Mouse (Mus musculus): ENCODE measurements around the gene Asf1b. TPM values are rescaled to one million over a fixed set of nuclear protein-coding genes. Genes with fewer than 3 reads are reported as not detected.

Asf1b gene
- polyA plus RNA-seq, 1 experiment from 2014 or later: 16.6 TPM

DNA sequence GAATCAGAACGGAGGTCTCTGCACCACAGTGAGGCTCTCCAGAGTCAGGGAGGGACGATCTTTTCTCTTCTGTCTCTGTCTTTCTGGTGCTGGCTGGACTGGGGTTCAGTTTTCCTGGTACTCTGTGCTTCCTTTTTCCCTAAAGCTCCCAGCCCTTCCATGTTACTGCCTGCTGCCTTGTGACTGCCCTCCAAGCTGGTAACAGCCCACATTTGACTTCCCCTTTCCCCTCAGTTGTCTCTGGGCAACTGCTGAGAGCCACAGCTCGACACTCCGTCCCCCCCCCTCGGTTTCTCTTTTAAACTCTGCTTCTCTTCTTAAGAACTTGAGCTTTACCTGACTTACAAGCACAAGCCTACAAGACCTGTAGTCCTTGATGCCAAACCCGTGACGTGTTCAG is 33.9 kb downstream of the Asf1b start:
- Histone ChIP-seq H3K4me1 (replicated peaks; ENCODE audit: control insufficient read depth, insufficient read depth) (no peaks in the 10 kb centered on the region), H3K9me3 (ENCODE audit: control insufficient read depth, low read length) (no peaks in the 10 kb centered on the region), H3K36me3 (ENCODE audit: control insufficient read depth, insufficient read depth, low read length) (peaks cover 17% of the 10 kb centered on the region), H3K4me2 (replicated peaks; ENCODE audit: low read depth) (no peak overlapping the region), H3K27me3 (ENCODE audit: control insufficient read depth, insufficient read depth, low read length) (no peaks in the 10 kb centered on the region), H3K4me3 (ENCODE audit: low read depth, low read length) (no peak overlapping the region), H3K27ac (replicated peaks) (no peak overlapping the region), H3K9ac (ENCODE audit: low read length) (no peak overlapping the region)
- DNase-seq (ENCODE audit: low spot score) (no peak), ATAC-seq (ENCODE audit: low FRiP score, low TSS enrichment) (no peak)
- WGBS: 79% methylated on average over 7 of the region's 7 CpGs
- TF ChIP-seq EP300 (optimal IDR thresholded peaks at IDR 0.05) (no peak), CTCF (IDR thresholded peaks at IDR 0.05; ENCODE audit: low read depth) (no peak)

DNA sequence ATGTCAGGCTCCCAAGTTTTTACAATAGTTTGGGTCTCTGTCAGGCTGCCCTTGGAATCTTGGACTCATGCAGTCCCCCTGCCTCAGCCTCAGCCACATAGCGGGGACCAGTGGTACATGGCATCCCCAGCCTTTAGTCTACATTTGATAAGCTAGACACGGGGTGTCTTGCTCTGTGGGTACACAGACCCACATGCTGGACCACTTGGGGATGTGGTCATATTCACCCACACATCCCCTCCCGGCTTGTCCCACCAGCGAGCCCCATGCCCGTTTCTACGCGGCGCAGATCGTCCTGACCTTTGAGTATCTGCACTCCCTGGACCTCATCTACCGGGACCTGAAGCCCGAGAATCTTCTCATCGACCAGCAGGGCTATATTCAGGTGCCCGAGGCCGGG is 34.9 kb downstream of the Asf1b start:
- TF ChIP-seq CTCF (IDR thresholded peaks at IDR 0.05; ENCODE audit: low read depth) (no peak), EP300 (optimal IDR thresholded peaks at IDR 0.05) (no peak)
- Histone ChIP-seq H3K27ac (replicated peaks) (no peak overlapping the region), H3K4me2 (replicated peaks; ENCODE audit: low read depth) (no peak overlapping the region), H3K27me3 (ENCODE audit: control insufficient read depth, insufficient read depth, low read length) (no peaks in the 10 kb centered on the region), H3K9me3 (ENCODE audit: control insufficient read depth, low read length) (no peaks in the 10 kb centered on the region), H3K9ac (ENCODE audit: low read length) (no peak overlapping the region), H3K4me1 (replicated peaks; ENCODE audit: control insufficient read depth, insufficient read depth) (no peaks in the 10 kb centered on the region), H3K4me3 (ENCODE audit: low read depth, low read length) (no peak overlapping the region), H3K36me3 (ENCODE audit: control insufficient read depth, insufficient read depth, low read length) (peaks cover 19% of the 10 kb centered on the region)
- 96% methylated on average over 14 of the region's 14 CpGs for WGBS
- DNase-seq (ENCODE audit: low spot score): no peak
- ATAC-seq (ENCODE audit: low FRiP score, low TSS enrichment): no peak

DNA sequence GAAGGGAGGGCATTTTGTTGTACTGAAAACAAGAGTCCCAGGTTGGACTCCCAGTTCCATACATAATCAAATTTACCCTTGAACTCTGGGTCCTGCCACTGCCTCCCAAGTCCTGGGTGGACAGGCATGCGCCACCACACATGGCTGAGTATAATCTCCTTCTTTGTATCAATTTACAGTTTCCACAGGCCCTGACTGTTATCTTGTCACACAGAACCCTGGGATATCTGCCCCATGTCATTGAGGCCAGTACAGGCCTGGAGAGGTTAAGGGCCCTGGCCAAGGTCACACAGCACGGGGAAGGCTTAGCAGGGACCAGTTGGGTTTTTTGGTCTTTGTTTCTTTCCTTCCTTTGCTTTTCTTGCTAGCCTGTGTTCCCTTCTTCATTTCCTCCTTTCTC is 37.2 kb downstream of the Asf1b start:
- DNase-seq (ENCODE audit: low spot score): no peak
- no peaks in the 10 kb centered on the region for H3K27me3 ChIP-seq (ENCODE audit: control insufficient read depth, insufficient read depth, low read length)
- H3K9me3 ChIP-seq (ENCODE audit: control insufficient read depth, low read length): no peaks in the 10 kb centered on the region
- TF ChIP-seq EP300 (optimal IDR thresholded peaks at IDR 0.05) (no peak), CTCF (IDR thresholded peaks at IDR 0.05; ENCODE audit: low read depth) (no peak)
- no peak for ATAC-seq (ENCODE audit: low FRiP score, low TSS enrichment)
- H3K27ac ChIP-seq (replicated peaks): no peak overlapping the region
- 88% methylated on average over 2 of the region's 2 CpGs for WGBS
- H3K4me2 ChIP-seq (replicated peaks; ENCODE audit: low read depth): no peak overlapping the region
- H3K4me1 ChIP-seq (replicated peaks; ENCODE audit: control insufficient read depth, insufficient read depth): no peaks in the 10 kb centered on the region
- H3K4me3 ChIP-seq (ENCODE audit: low read depth, low read length): no peak overlapping the region
- H3K36me3 ChIP-seq (ENCODE audit: control insufficient read depth, insufficient read depth, low read length): peaks cover 13% of the 10 kb centered on the region
- H3K9ac ChIP-seq (ENCODE audit: low read length): no peak overlapping the region

DNA sequence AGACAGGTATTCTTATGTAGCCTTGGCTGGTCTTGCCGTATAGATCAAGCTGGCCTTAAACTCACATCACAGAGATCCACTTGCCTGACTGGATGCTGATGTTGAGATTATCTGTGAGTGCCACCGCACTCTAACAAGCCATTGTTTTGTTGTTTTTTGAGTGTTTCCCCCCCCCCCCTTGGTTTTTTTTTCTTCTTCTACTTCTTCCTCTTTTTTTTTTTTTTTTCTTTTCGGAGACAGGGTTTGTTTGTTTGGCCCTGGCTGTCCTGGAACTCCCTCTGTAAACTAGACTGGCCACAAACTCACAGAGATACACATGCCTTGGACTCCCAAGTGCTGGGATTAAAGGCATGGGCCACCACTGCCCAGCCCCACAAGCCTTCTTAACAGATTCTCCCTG is 38.7 kb downstream of the Asf1b start:
- no peak overlapping the region for H3K4me3 ChIP-seq (ENCODE audit: low read depth, low read length)
- TF ChIP-seq EP300 (optimal IDR thresholded peaks at IDR 0.05) (no peak), CTCF (IDR thresholded peaks at IDR 0.05; ENCODE audit: low read depth) (no peak)
- 72% methylated on average over 3 of the region's 3 CpGs for WGBS
- peaks cover 8% of the 10 kb centered on the region for H3K36me3 ChIP-seq (ENCODE audit: control insufficient read depth, insufficient read depth, low read length)
- H3K9me3 ChIP-seq (ENCODE audit: control insufficient read depth, low read length): no peaks in the 10 kb centered on the region
- no peak overlapping the region for H3K27ac ChIP-seq (replicated peaks)
- no peak overlapping the region for H3K9ac ChIP-seq (ENCODE audit: low read length)
- ATAC-seq (ENCODE audit: low FRiP score, low TSS enrichment) (no peak), DNase-seq (ENCODE audit: low spot score) (no peak)
- no peak overlapping the region for H3K4me2 ChIP-seq (replicated peaks; ENCODE audit: low read depth)
- H3K27me3 ChIP-seq (ENCODE audit: control insufficient read depth, insufficient read depth, low read length): no peaks in the 10 kb centered on the region
- peaks cover 4% of the 10 kb centered on the region for H3K4me1 ChIP-seq (replicated peaks; ENCODE audit: control insufficient read depth, insufficient read depth)

DNA sequence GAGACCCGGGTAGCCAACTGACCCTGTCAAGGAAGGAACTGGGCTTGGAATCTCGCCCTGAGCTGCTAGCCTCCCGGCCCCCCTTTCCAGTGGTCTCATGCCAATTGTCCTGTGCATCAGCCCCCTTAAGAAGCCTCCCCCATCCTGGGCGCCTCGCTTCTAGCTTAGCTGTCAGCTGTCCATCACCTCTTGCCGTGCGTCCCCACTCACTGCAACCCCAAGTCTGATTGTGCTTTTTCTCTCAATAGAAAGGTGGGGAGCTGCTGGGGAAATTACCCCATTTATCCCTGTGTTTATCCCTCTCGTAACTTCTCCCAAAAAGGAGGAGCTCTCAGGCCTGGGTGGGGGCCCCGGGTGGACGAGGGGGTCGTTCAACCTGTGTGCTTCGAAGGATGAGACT is 40.7 kb downstream of the Asf1b start:
- 32% methylated on average over 12 of the region's 12 CpGs for WGBS
- peak overlapping the region; percentile 92; the same call in 1 of the 2 replicates for H3K27ac ChIP-seq (replicated peaks)
- H3K36me3 ChIP-seq (ENCODE audit: control insufficient read depth, insufficient read depth, low read length): peaks cover 7% of the 10 kb centered on the region
- DNase-seq (ENCODE audit: low spot score) (no peak), ATAC-seq (ENCODE audit: low FRiP score, low TSS enrichment) (no peak)
- peaks cover 10% of the 10 kb centered on the region for H3K4me1 ChIP-seq (replicated peaks; ENCODE audit: control insufficient read depth, insufficient read depth)
- no peaks in the 10 kb centered on the region for H3K27me3 ChIP-seq (ENCODE audit: control insufficient read depth, insufficient read depth, low read length)
- no peaks in the 10 kb centered on the region for H3K9me3 ChIP-seq (ENCODE audit: control insufficient read depth, low read length)
- no peak overlapping the region for H3K4me3 ChIP-seq (ENCODE audit: low read depth, low read length)
- H3K9ac ChIP-seq (ENCODE audit: low read length): no peak overlapping the region
- no peak for TF ChIP-seq CTCF (IDR thresholded peaks at IDR 0.05; ENCODE audit: low read depth)
- TF ChIP-seq EP300 (optimal IDR thresholded peaks at IDR 0.05): no peak
- peak overlapping the region; percentile 92 for H3K4me2 ChIP-seq (replicated peaks; ENCODE audit: low read depth)

DNA sequence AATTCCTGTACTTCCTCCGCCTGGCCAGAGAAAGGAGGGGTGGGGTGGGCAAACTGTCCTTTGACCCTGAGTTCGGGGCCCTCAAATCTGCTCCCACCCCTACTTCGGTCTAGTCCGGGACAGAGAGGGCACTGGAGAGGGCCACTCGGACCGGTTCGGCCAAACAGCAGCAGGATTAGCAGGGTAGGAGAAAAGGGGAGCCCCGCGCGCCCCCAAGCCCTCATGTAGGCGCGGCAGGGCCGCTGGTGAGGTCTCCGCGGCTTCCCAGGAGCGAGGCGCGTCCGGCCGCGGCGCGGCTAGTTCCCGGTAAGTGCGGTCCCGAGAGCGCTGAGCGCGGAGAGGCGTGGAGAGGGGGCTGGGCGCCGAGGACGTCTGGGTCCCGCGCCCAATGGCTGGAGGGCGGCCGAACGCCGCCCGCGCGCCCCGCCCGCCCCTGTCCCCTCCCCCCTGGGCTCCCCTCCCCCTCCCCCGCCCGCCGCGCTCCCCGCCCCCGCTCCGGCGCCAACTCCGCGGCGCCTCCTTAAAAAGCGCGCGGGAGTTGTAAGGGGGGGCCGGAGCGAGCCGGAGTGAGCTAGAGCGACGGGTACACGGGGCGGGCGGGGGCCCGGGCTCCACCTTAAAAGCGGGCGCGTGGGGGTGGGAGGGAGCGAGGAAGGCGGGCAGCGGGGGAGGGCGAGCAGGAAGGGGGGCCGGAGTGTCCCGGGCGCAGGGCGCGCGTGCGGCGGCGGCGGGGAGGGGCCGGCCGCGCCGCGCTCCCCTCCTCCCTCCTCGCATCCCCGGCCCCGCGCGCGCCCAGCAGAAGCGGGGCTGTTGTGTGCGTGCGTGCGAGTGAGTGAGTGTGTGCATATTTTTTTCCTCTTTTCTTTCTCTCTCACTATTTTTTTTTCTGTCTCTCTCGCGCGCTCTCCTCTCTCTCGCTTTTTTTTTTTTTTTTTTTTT is 41.5 kb downstream of the Asf1b start:
- ATAC-seq (ENCODE audit: low FRiP score, low TSS enrichment): peak; percentile 87
- no peaks in the 10 kb centered on the region for H3K9me3 ChIP-seq (ENCODE audit: control insufficient read depth, low read length)
- peak overlapping the region; percentile 66 for H3K9ac ChIP-seq (ENCODE audit: low read length)
- H3K36me3 ChIP-seq (ENCODE audit: control insufficient read depth, insufficient read depth, low read length): peaks cover 6% of the 10 kb centered on the region
- peak overlapping the region; percentile 71 for H3K4me3 ChIP-seq (ENCODE audit: low read depth, low read length)
- peak; percentile 89 for DNase-seq (ENCODE audit: low spot score)
- H3K27me3 ChIP-seq (ENCODE audit: control insufficient read depth, insufficient read depth, low read length): no peaks in the 10 kb centered on the region
- peaks cover 10% of the 10 kb centered on the region for H3K4me1 ChIP-seq (replicated peaks; ENCODE audit: control insufficient read depth, insufficient read depth)
- 1% methylated on average over 46 of the region's 103 CpGs for WGBS
- TF ChIP-seq EP300 (optimal IDR thresholded peaks at IDR 0.05) (no peak), CTCF (IDR thresholded peaks at IDR 0.05; ENCODE audit: low read depth) (no peak)
- H3K27ac ChIP-seq (replicated peaks): peak overlapping the region; percentile 92
- peak overlapping the region; percentile 92 for H3K4me2 ChIP-seq (replicated peaks; ENCODE audit: low read depth)

Measured in stomach, postnatal 0 days (tissue).